Mouse (Mus musculus) brain, adult 10 weeks (tissue): ENCODE results near the gene Hsd3b4. TPM values are rescaled to one million over a fixed set of nuclear protein-coding genes. Genes with fewer than 3 reads are reported as not detected.

Experiments
- polyA plus RNA-seq: library from polyadenylated mRNA; stranded (reverse); fragments of 350-450 nt; fragmentation: Illumina TruSeq; extraction: RNeasy Lipid Tissue Mini Kit (QIAGEN cat#74804); gene quantifications from one replicate; pipeline ENCODE4 v1.2.3, GENCODE M21; 2015; ENCODE audit warnings: low read depth, low replicate concordance

Hsd3b4 gene
- not detected for polyA plus RNA-seq

DNA sequence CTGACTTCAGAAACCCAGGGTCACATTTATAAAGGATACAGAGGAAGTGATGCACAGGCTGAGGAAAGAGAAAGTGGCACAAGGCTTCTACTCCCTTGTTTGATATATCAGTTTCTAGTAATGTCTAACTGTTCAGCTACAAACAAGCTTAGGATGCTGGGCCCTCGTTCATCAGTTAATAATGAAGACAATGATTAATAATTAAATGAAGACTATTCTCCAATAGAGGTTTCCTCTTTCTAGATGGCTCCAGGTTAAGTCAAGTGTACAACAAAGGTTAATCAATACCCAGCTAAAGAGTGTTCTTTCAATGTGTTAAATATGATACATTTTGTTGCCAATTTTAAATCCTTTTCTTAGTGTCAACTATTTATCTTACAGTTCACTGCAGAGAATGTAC is at the start of gene Hsd3b4:
Gene Hsd3b4, minus strand, starts transcription at position 101 of the 400 bp plus-strand sequence.

DNA sequence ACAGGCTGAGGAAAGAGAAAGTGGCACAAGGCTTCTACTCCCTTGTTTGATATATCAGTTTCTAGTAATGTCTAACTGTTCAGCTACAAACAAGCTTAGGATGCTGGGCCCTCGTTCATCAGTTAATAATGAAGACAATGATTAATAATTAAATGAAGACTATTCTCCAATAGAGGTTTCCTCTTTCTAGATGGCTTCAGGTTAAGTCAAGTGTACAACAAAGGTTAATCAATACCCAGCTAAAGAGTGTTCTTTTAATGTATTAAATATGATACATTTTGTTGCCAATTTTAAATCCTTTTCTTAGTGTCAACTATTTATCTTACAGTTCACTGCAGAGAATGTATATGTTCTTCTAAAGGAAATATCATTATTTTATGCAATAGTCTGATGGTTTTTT is 53.3 kb downstream of the Hsd3b4 start, which contains the start of gene Gm4450:
Gene Gm4450, minus strand, starts transcription at position 101 of the 400 bp plus-strand sequence.

Other genes starting within 250 kb of the Hsd3b4 start
- gene Hmgcs2, start 230.1 kb downstream of the Hsd3b4 start, polyA plus RNA-seq = 8.3 TPM
- 109 TPM for gene Phgdh, start 170.5 kb downstream of the Hsd3b4 start, polyA plus RNA-seq
- 15.8 TPM for gene Zfp697, start 128.1 kb downstream of the Hsd3b4 start, polyA plus RNA-seq
- gene Gm4450, start 53.4 kb downstream of the Hsd3b4 start, polyA plus RNA-seq = not detected
- gene Gm10681, start 78.3 kb upstream of the Hsd3b4 start, polyA plus RNA-seq = not detected
- not detected for gene Hsd3b5, start 119.7 kb upstream of the Hsd3b4 start, polyA plus RNA-seq
- not detected for gene Hsd3b2, start 214.0 kb upstream of the Hsd3b4 start, polyA plus RNA-seq